Mouse (Mus musculus): ENCODE measurements around the gene Kansl1l.

DNA sequence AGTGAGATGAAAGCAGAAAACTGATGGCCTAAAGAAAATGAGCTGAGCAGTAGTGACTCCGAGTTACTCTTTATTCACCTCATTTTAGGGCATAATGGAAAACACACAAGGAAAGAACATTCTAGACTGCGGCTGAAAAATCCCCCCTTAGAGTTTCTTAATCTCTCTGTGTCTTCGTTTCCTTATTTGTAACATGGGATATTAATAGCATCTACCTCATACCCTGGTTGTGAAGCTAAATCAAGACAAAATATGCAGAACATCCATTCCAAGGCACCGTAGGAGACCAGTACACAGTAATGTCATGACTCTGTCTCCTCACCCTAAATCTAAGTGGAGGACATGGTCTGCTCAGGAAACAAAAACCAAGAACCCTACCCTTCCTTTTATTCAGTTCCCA is 48.3 kb upstream of the Kansl1l start:
- no peak for TF ChIP-seq CTCF (IDR thresholded peaks at IDR 0.05; ENCODE audit: control insufficient read depth, insufficient read depth, low read length)
- TF ChIP-seq POLR2A (IDR thresholded peaks at IDR 0.05; ENCODE audit: borderline replicate concordance, control insufficient read depth, low read depth, low read length) = no peak
